Mouse (Mus musculus): ENCODE results near the gene Slc4a1. TPM values are rescaled to one million over a fixed set of nuclear protein-coding genes. Genes with fewer than 3 reads are reported as not detected.

The Slc4a1 gene
- total and polyA plus RNA-seq, 2 experiments from 2014 or later: 0.27 to 1.1 TPM

DNA sequence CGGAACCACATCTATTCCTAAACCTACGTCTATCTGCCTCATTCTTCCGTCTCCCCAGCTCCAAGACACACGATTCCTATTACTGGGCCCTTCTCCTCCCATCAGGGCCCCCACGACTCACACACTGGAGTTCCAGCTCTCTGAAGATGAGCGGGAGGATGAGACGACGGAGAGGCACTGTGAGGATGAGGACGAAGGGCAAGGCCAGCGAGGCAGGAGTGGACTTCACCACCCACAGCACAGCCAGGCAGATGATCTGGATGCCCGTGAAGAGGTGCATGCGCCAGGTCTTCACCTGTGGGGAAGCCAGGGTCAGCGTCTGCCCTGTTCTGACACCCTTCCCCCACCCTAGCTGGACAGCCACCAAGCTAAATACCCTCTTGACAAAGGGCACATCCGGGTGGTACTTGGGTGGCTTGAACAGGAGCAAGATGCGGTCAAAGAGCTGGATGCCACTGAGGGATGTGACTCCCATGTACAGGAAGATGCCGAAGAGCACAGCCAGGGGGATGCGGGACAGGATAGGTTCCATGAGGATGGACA is 15.0 kb downstream of the Slc4a1 start:
- Histone ChIP-seq H3K27me3 (ENCODE audit: insufficient read depth, low read length) (no peaks in the 10 kb centered on the region), H3K9ac (replicated peaks; ENCODE audit: low read length, poor library complexity, severe bottlenecking) (no peak overlapping the region), H3K36me3 (ENCODE audit: insufficient read depth, low read length) (no peaks in the 10 kb centered on the region), H3K27ac (ENCODE audit: low read depth, low read length) (no peak overlapping the region), H3K4me3 (ENCODE audit: low read depth, low read length) (no peak overlapping the region), H3K9me3 (ENCODE audit: low read length) (no peaks in the 10 kb centered on the region), H3K4me2 (ENCODE audit: low read depth, low read length, poor library complexity, severe bottlenecking) (no peak overlapping the region), H3K4me1 (ENCODE audit: insufficient read depth, low read length) (no peaks in the 10 kb centered on the region)
- DNase-seq (ENCODE audit: low spot score) (no peak), ATAC-seq (ENCODE audit: low FRiP score) (no peak)
- WGBS: 93% methylated on average over 17 of the region's 17 CpGs
- TF ChIP-seq CTCF (IDR thresholded peaks at IDR 0.05): no peak

DNA sequence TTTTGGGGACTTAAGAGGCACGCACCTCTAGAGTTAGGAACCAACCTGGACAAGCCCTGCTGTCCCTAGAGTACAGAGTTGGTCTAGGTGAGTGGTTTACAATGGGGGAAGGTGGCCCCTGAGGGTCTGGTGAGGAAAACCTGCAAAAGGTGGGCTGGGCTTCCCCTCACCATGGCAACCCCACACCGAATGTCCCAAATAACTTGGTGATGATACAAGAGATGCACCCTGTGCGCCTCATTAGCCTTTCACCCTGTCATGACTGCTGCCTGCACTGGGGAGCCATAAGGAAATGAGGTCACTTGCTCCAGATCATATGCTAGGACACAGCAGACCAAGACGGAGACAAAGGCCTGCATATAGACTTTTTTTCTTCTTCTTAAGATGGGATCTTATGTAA is 15.6 kb downstream of the Slc4a1 start:
- Histone ChIP-seq H3K4me2 (ENCODE audit: low read depth, low read length, poor library complexity, severe bottlenecking) (no peak overlapping the region), H3K27ac (ENCODE audit: low read depth, low read length) (no peak overlapping the region), H3K4me3 (ENCODE audit: low read depth, low read length) (no peak overlapping the region), H3K27me3 (ENCODE audit: insufficient read depth, low read length) (no peaks in the 10 kb centered on the region), H3K9ac (replicated peaks; ENCODE audit: low read length, poor library complexity, severe bottlenecking) (no peak overlapping the region), H3K36me3 (ENCODE audit: insufficient read depth, low read length) (no peaks in the 10 kb centered on the region), H3K4me1 (ENCODE audit: insufficient read depth, low read length) (no peaks in the 10 kb centered on the region), H3K9me3 (ENCODE audit: low read length) (no peaks in the 10 kb centered on the region)
- 88% methylated on average over 4 of the region's 4 CpGs for WGBS
- TF ChIP-seq CTCF (IDR thresholded peaks at IDR 0.05): no peak
- ATAC-seq (ENCODE audit: low FRiP score): no peak
- DNase-seq (ENCODE audit: low spot score): no peak

DNA sequence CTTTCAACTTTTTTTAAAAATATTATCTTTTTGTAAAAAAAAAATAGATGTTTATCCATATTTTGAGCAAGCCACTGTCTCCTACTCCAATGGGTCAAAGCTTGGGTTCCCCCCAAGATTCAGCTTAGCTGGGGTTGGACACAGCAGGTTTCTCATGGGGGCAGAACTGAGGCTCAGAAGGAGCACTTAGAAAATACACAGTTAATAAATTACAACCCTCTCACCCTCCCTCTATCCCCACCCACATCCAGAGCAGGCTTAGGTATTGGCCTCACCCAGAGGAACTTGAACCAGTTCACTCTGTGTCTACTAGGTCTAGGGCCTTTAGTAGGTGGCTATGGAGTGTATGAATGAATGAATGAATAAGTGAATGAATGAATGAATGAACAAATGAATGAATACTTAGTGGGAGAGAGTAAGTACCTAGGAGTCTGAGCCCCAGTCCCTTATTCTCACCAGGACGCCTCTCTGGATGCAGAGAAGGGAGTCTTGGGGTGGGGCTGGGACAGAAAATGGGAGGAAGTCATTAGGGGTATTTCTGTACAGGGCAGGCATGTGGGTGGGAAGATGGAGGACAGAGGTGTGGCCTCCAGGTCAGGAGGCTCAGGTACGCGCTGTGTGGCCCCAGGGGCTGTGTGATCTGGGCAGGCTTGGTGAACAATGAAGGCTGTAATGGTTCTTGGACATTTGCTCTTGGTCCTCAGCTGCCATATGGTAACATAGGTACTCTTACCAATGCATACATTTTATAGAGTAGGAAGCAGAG is 16.6 kb downstream of the Slc4a1 start:
- DNase-seq (ENCODE audit: low spot score) (no peak), ATAC-seq (ENCODE audit: low FRiP score) (no peak)
- Histone ChIP-seq H3K4me2 (ENCODE audit: low read depth, low read length, poor library complexity, severe bottlenecking) (no peak overlapping the region), H3K36me3 (ENCODE audit: insufficient read depth, low read length) (no peaks in the 10 kb centered on the region), H3K9ac (replicated peaks; ENCODE audit: low read length, poor library complexity, severe bottlenecking) (no peak overlapping the region), H3K27me3 (ENCODE audit: insufficient read depth, low read length) (no peaks in the 10 kb centered on the region), H3K4me1 (ENCODE audit: insufficient read depth, low read length) (no peaks in the 10 kb centered on the region), H3K9me3 (ENCODE audit: low read length) (no peaks in the 10 kb centered on the region), H3K27ac (ENCODE audit: low read depth, low read length) (no peak overlapping the region), H3K4me3 (ENCODE audit: low read depth, low read length) (no peak overlapping the region)
- no peak for TF ChIP-seq CTCF (IDR thresholded peaks at IDR 0.05)
- 90% methylated on average over 3 of the region's 3 CpGs for WGBS

DNA sequence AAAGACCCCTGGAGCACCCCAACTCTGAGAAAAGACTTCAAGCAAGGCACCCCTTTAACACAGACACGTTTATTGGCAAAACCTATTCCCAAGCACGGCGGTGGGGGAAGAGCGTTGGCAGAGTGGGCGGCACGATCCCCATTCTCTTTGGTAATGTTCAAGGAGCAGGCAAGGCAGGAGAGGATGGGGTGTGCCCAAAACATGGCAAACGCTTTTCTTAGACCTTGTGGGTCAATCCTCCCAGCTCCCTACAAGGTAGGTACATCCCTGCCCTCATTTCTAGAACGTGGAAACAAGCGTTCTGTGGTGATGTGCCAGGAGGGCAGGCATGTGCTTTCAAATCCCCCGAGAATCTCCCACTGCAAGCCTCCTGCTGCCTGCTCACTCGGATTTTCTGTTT is 17.2 kb downstream of the Slc4a1 start:
- ATAC-seq (ENCODE audit: low FRiP score) (no peak), DNase-seq (ENCODE audit: low spot score) (no peak)
- H3K9ac ChIP-seq (replicated peaks; ENCODE audit: low read length, poor library complexity, severe bottlenecking): no peak overlapping the region
- H3K4me3 ChIP-seq (ENCODE audit: low read depth, low read length): no peak overlapping the region
- no peaks in the 10 kb centered on the region for H3K4me1 ChIP-seq (ENCODE audit: insufficient read depth, low read length)
- H3K4me2 ChIP-seq (ENCODE audit: low read depth, low read length, poor library complexity, severe bottlenecking): no peak overlapping the region
- no peak for TF ChIP-seq CTCF (IDR thresholded peaks at IDR 0.05)
- WGBS: 78% methylated on average over 11 of the region's 11 CpGs
- H3K9me3 ChIP-seq (ENCODE audit: low read length): no peaks in the 10 kb centered on the region
- H3K36me3 ChIP-seq (ENCODE audit: insufficient read depth, low read length): no peaks in the 10 kb centered on the region
- no peak overlapping the region for H3K27ac ChIP-seq (ENCODE audit: low read depth, low read length)
- no peaks in the 10 kb centered on the region for H3K27me3 ChIP-seq (ENCODE audit: insufficient read depth, low read length)

DNA sequence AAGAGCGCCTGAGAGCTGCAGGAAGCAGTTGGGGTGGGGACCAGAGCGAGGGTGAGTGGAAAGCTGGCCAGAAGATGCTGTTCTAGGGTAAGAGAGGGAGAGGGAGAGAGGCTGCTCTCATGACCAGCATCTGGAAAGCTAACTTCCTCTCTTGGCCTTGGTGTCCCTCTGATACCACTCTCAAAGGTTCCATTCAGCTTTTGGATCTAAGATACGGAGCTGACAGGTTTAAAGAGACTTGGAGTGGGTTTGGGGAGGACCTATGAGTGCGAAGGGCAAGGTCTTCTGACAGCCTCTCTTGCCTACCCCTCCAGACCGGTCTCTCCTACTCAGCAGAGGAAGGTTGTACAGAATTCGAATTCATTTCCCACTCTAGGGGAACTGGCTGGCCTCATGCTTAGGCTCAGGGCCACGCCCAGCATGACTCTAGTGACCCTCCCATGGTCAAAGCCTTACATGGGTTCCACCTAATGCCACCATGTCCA is 17.9 kb downstream of the Slc4a1 start:
- Histone ChIP-seq H3K9me3 (ENCODE audit: low read length) (no peaks in the 10 kb centered on the region), H3K27me3 (ENCODE audit: insufficient read depth, low read length) (no peaks in the 10 kb centered on the region), H3K4me3 (ENCODE audit: low read depth, low read length) (no peak overlapping the region), H3K9ac (replicated peaks; ENCODE audit: low read length, poor library complexity, severe bottlenecking) (no peak overlapping the region), H3K4me1 (ENCODE audit: insufficient read depth, low read length) (no peaks in the 10 kb centered on the region), H3K27ac (ENCODE audit: low read depth, low read length) (no peak overlapping the region), H3K4me2 (ENCODE audit: low read depth, low read length, poor library complexity, severe bottlenecking) (no peak overlapping the region), H3K36me3 (ENCODE audit: insufficient read depth, low read length) (no peaks in the 10 kb centered on the region)
- no peak for TF ChIP-seq CTCF (IDR thresholded peaks at IDR 0.05)
- WGBS: 92% methylated on average over 7 of the region's 7 CpGs
- ATAC-seq (ENCODE audit: low FRiP score) (no peak), DNase-seq (ENCODE audit: low spot score) (no peak)

DNA sequence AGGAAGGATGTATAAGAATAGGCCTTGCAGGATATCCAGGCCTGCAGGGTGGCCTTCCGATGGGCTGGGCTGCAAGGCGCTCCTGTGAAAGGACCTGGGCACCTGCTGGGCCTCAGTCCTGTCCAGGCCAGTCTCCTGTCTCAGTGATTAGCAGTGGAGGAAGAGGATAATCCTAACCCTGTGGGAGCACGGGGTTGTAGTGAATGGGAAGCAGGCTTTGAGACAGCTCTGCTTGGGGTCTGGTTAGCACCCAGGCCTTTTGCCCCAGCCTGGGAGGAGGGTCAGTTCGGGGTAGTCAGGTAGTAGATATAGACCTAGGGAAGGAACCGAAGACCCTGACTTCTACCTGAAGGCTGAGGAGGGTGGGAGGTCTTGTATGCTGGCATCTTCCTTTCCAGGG is 18.3 kb downstream of the Slc4a1 start:
- Histone ChIP-seq H3K36me3 (ENCODE audit: insufficient read depth, low read length) (no peaks in the 10 kb centered on the region), H3K9me3 (ENCODE audit: low read length) (no peaks in the 10 kb centered on the region), H3K27ac (ENCODE audit: low read depth, low read length) (no peak overlapping the region), H3K4me2 (ENCODE audit: low read depth, low read length, poor library complexity, severe bottlenecking) (no peak overlapping the region), H3K27me3 (ENCODE audit: insufficient read depth, low read length) (no peaks in the 10 kb centered on the region), H3K9ac (replicated peaks; ENCODE audit: low read length, poor library complexity, severe bottlenecking) (no peak overlapping the region), H3K4me3 (ENCODE audit: low read depth, low read length) (no peak overlapping the region), H3K4me1 (ENCODE audit: insufficient read depth, low read length) (no peaks in the 10 kb centered on the region)
- DNase-seq (ENCODE audit: low spot score) (no peak), ATAC-seq (ENCODE audit: low FRiP score) (no peak)
- WGBS: 63% methylated on average over 5 of the region's 5 CpGs
- no peak for TF ChIP-seq CTCF (IDR thresholded peaks at IDR 0.05)
